Mouse (Mus musculus) C2C12 (cell line): Measurements from ENCODE around the gene Fezf1. TPM values are rescaled to one million over a fixed set of nuclear protein-coding genes. Genes with fewer than 3 reads are reported as not detected.

Experiments used
- H3K27me3 ChIP-seq: one replicate; pipeline ENCODE4 v1.6.1; 2011; ENCODE audit not compliant: control insufficient read depth, insufficient read depth, insufficient read length
- H3K36me3 ChIP-seq: one replicate; pipeline ENCODE4 v1.6.1; 2011; ENCODE audit not compliant: control insufficient read depth, insufficient read depth
- H3K4me3 ChIP-seq: one replicate; pipeline ENCODE4 v1.5.1; 2011; ENCODE audit warnings: mild to moderate bottlenecking, control low read depth; ENCODE audit not compliant: poor library complexity, insufficient read depth, severe bottlenecking
- H3K79me2 ChIP-seq: one replicate; pipeline ENCODE4 v1.6.1; 2011; ENCODE audit not compliant: control insufficient read depth, insufficient read depth
- H3K79me3 ChIP-seq: one replicate; pipeline ENCODE4 v1.6.1; 2011; ENCODE audit warnings: low read depth, control low read depth
- H3ac ChIP-seq: one replicate; pipeline ENCODE3; 2011; ENCODE audit warnings: low read depth; ENCODE audit not compliant: control insufficient read depth, insufficient read length
- CEBPB ChIP-seq: IDR thresholded peaks from one replicate; pipeline ENCODE4 v1.6.1; 2011; ENCODE audit warnings: low read depth, mild to moderate bottlenecking, control low read depth, moderate library complexity
- CTCF ChIP-seq: IDR thresholded peaks from one replicate; pipeline ENCODE4 v1.5.1; 2011; ENCODE audit not compliant: control insufficient read depth, insufficient read depth, insufficient read length
- FOSL1 ChIP-seq: IDR thresholded peaks from one replicate; pipeline ENCODE4 v1.8.0; 2011; ENCODE audit warnings: mild to moderate bottlenecking, low read length; ENCODE audit not compliant: poor library complexity, insufficient read depth, severe bottlenecking
- MAX ChIP-seq: IDR thresholded peaks from one replicate; pipeline ENCODE4 v1.6.1; 2011; ENCODE audit warnings: mild to moderate bottlenecking, control low read depth
- MYOD1 ChIP-seq: IDR thresholded peaks from one replicate; pipeline ENCODE4 v1.6.1; 2011; ENCODE audit warnings: low read depth; ENCODE audit not compliant: control insufficient read depth, insufficient read length
- MYOG ChIP-seq: IDR thresholded peaks from one replicate; pipeline ENCODE4 v1.6.1; 2011; ENCODE audit not compliant: control insufficient read depth, insufficient read length; ENCODE audit errors: extremely low read depth
- USF1 ChIP-seq: IDR thresholded peaks from one replicate; pipeline ENCODE4 v1.6.1; 2011; ENCODE audit warnings: low read depth, mild to moderate bottlenecking, control low read depth, moderate library complexity
- polyA plus RNA-seq: library from polyadenylated mRNA; unstranded; fragments of >200 nt; fragmentation: generic; extraction: Trizol; gene quantifications from one replicate; pipeline ENCODE4 v1.2.1, GENCODE M21; 2012; ENCODE audit warnings: missing spikeins

Gene Fezf1
- polyA plus RNA-seq, 1 experiment = not detected

DNA sequence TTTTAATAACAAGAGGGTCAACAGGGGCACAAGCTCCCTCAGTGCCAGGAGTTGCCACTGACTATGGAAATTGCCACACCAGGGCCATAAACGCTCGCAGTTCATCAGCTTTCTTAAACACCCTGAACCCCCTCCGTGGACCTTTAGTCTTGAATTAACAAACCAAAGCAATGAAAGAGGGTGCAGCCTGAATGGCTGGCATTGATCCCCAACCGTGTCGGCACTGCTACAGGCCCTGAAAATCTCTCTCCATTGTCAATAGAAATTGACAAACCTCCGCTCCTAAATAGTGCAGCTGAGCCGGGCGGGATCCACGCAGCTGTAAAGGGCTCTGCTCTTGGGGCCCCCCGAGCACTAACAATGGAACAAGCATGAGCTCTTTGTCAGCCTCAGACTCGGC is 24.8 kb upstream of the Fezf1 start:
- no peaks in the 10 kb centered on the region for H3K79me3 ChIP-seq
- H3K36me3 ChIP-seq = no peaks in the 10 kb centered on the region
- H3K4me3 ChIP-seq = no peak overlapping the region
- H3K79me2 ChIP-seq = no peaks in the 10 kb centered on the region
- no peak overlapping the region for H3ac ChIP-seq
- no peak for TF ChIP-seq USF1
- no peak for TF ChIP-seq CEBPB
- TF ChIP-seq CTCF = no peak
- TF ChIP-seq FOSL1 = no peak
- TF ChIP-seq MAX = no peak
- no peak for TF ChIP-seq MYOG
- no peak for TF ChIP-seq MYOD1
- no peaks in the 10 kb centered on the region for H3K27me3 ChIP-seq

DNA sequence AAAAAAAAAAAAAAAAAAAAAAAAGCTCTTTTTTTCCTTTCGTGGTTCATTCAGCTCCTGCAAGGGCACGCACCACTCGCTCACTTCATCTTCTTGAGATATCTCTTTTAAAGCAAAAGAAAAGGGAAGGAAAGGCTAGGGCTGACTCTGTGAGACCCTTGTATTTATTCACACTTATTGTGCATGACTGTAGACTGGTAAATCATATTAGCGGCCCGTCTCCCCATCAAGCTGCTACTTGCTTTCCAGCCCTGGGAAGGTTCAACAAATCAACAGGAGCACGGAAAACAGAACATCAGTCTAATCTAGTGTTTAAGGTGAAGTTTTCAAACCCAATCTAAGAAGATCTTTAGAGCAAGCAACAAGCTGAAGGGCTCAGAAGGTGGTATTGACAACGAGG is 24.4 kb upstream of the Fezf1 start:
- no peak for TF ChIP-seq MAX
- TF ChIP-seq CTCF = no peak
- no peaks in the 10 kb centered on the region for H3K36me3 ChIP-seq
- H3K79me3 ChIP-seq = no peaks in the 10 kb centered on the region
- H3K27me3 ChIP-seq = no peaks in the 10 kb centered on the region
- no peak overlapping the region for H3K4me3 ChIP-seq
- no peaks in the 10 kb centered on the region for H3K79me2 ChIP-seq
- no peak overlapping the region for H3ac ChIP-seq

DNA sequence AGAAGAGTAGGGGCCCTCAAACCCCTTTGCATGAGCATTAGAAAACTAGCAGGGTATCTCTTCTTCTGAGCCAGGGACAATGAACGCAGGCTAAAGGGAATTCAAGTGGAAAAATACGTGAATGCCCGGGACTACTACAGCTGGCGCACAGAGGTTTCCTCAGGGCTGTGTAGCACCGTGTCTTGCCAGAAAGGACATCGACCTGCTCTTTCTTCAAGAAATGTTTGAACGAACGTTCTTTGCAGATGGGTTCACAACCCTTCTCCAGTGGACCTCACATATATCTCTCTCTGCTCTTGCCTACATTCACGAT is 12.5 kb upstream of the Fezf1 start:
- no peak overlapping the region for H3K4me3 ChIP-seq
- no peaks in the 10 kb centered on the region for H3K27me3 ChIP-seq

DNA sequence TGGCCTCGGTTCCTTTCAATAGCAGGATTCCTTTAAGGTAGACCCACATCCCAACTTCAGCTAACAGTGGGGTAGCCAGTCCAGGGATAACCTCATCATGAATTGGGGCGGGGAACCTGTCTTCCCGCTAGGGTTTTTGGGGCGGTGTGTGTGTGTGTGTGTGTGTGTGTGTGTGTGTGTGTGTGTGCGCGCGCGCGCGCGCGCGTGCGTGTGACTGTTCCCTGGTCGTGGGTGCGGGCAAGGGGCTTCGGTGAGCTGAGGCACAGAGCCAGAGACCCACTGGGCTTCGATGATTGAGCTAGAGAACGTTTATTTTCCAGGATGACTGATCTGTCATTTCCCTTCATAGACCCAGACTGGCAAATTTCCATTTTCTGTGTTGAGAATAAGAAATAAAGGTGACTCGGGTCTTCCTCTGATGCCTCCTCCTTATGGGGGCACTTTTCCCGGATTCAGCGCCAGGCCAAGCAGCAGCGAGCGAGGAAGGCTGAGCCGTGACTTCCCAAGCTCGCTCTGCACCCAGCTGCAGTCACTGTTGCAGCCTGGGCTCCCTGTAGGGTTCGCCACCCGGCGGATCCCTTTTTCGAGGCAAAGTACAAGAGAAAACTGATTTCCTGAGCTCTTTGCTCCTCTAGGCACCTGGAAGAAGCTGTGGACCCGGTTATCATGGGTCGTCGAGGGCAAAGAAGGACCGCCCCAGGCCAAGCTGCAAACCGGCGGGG is 12.0 kb upstream of the Fezf1 start:
- H3K36me3 ChIP-seq = no peaks in the 10 kb centered on the region
- no peak for TF ChIP-seq FOSL1
- no peak for TF ChIP-seq MYOD1
- TF ChIP-seq CEBPB = no peak
- TF ChIP-seq MAX = no peak
- TF ChIP-seq USF1 = no peak
- no peak for TF ChIP-seq CTCF
- TF ChIP-seq MYOG = no peak
- H3K4me3 ChIP-seq = no peak overlapping the region
- H3ac ChIP-seq = no peak overlapping the region
- H3K27me3 ChIP-seq = no peaks in the 10 kb centered on the region
- H3K79me3 ChIP-seq = no peaks in the 10 kb centered on the region
- no peaks in the 10 kb centered on the region for H3K79me2 ChIP-seq

More for the DNA sequence above, 12.5 kb upstream of the Fezf1 start:
- Histone ChIP-seq H3K79me3 (no peaks in the 10 kb centered on the region), H3K36me3 (no peaks in the 10 kb centered on the region), H3K79me2 (no peaks in the 10 kb centered on the region), H3ac (no peak overlapping the region)
- TF ChIP-seq FOSL1 (no peak), MYOD1 (no peak), MAX (no peak), USF1 (no peak), CTCF (no peak), MYOG (no peak), CEBPB (no peak)

DNA sequence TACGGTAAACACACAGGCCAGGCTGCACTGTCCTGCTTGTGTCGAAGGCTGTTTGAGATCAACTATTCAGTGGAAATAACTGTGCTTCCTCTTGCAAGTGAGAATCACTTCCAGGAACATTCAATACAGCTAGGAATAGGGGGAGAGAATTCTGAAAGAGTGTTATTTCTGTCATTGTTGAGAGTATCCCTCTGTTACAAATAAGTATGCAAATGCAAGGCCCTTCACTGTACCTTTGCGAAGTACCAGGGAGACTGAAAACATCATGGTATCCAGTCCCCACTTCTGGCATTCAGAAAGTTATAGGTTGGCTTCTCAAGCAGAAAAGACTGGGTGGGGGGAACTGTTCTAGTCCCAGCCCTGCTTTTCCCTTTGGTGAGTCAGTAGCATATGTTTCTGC is 9.8 kb upstream of the Fezf1 start:
- Histone ChIP-seq H3K79me3 (no peaks in the 10 kb centered on the region), H3K4me3 (no peak overlapping the region), H3K36me3 (no peaks in the 10 kb centered on the region), H3K27me3 (peaks cover 3% of the 10 kb centered on the region), H3ac (no peak overlapping the region), H3K79me2 (no peaks in the 10 kb centered on the region)
- TF ChIP-seq MAX = no peak
- TF ChIP-seq CTCF = no peak
- no peak for TF ChIP-seq MYOD1
- no peak for TF ChIP-seq MYOG
- TF ChIP-seq CEBPB = no peak
- TF ChIP-seq FOSL1 = no peak
- TF ChIP-seq USF1 = no peak

DNA sequence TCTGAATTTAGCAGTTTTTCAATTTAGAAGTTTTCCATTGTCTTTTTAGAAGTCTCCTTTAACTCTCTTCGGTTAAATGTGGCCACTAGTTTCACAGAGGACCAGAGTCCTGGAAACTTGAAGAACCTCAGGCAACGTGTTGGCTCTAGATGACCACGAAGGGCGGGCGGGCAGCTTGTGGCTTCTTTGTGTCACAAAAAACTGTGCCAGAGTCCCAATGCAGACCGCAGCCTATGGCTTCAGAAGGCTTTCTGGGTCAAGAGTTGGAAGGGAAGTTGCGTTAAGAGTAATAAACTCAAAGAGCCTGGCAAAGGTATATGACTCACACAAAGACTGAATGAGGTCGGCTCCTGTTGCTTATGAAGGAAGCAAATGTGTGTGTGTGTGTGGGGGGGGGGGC is 7.0 kb upstream of the Fezf1 start:
- Histone ChIP-seq H3K4me3 (no peak overlapping the region), H3ac (no peak overlapping the region), H3K79me2 (no peaks in the 10 kb centered on the region), H3K79me3 (no peaks in the 10 kb centered on the region), H3K36me3 (no peaks in the 10 kb centered on the region), H3K27me3 (peaks cover 3% of the 10 kb centered on the region)
- TF ChIP-seq FOSL1 (no peak), CEBPB (no peak), CTCF (no peak), MYOG (no peak), MYOD1 (no peak), USF1 (no peak), MAX (no peak)
